Mouse (Mus musculus) stomach, postnatal 0 days (tissue): ENCODE measurements around the gene Hmx1.

Experiments
- CTCF ChIP-seq: IDR thresholded peaks from 2 replicates; pipeline ENCODE4 v1.5.1; 2016; ENCODE audit warnings: antibody characterized with exemption, low read depth, mild to moderate bottlenecking, moderate library complexity
- EP300 ChIP-seq: optimal IDR thresholded peaks from 2 replicates; pipeline ENCODE3; 2016; ENCODE audit warnings: antibody characterized with exemption

- TF ChIP-seq EP300: no peak
- no peak for TF ChIP-seq CTCF
Observed at GRCm38 (mm10) chr5:35345084-35345483, 43.8 kb upstream of the Hmx1 start.
